In the genomic region with DNA sequence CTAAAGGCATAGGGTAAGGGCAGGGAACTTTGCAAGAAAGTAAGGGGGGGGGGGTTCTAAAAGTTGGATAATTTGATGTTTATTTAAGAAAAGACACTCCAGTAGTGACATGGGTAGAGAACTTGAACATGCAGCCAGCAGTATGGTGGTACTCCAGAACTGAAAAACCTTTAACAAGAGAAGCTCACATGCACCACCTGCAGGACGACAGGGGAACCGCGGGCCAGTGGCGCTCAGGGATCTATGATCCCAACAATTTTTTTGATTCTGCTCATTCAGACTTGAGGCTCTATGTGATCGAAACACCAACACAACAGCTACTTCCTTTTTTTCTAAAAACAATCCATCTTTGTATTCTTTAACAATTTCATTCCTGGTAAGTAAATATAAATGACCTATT, we compare ENCODE assay signal across 8 mouse cellular contexts.
DNase-seq lines count a peak whose midpoint lies in the region; ATAC-seq lines count a peak whose summit lies in the region.

No protein-coding gene starts in this region.

- peak; percentile 67 for DNase-seq in kidney, adult 18-20 months
- peak; percentile 71 for DNase-seq in adrenal gland, postnatal 25 days
- peak; percentile 72 for DNase-seq in embryonic facial prominence, embryonic 10.5 days (ENCODE audit: low spot score)
- peak; percentile 68 for DNase-seq in hindbrain, embryonic 14.5 days (ENCODE audit: low spot score)
- peak; percentile 37 to 39 for DNase-seq in left cerebral cortex, postnatal 36 days (ENCODE audit: low spot score in 2 of 2)
- DNase-seq in neural tube, embryonic 11.5 days (ENCODE audit: low spot score): peak; percentile 65
- peak; percentile 62 for DNase-seq in thymus, postnatal 14 days

- WGBS in kidney, embryonic 14.5 days: 24% methylated on average over 5 of the region's 5 CpGs
- 25% methylated on average over 5 of the region's 5 CpGs for WGBS in embryonic facial prominence, embryonic 10.5 days
- WGBS in hindbrain, embryonic 14.5 days: 34% methylated on average over 5 of the region's 5 CpGs
- 34% methylated on average over 5 of the region's 5 CpGs for WGBS in neural tube, embryonic 11.5 days

- H3K27me3 ChIP-seq in kidney, embryonic 14.5 days (ENCODE audit: control insufficient read depth, insufficient read depth, low read length): no peaks in the 10 kb centered on the region
- H3K27me3 ChIP-seq in embryonic facial prominence, embryonic 10.5 days (replicated peaks; ENCODE audit: low read depth, poor library complexity, severe bottlenecking): no peaks in the 10 kb centered on the region
- no peaks in the 10 kb centered on the region for H3K27me3 ChIP-seq in hindbrain, embryonic 14.5 days (ENCODE audit: control insufficient read depth, insufficient read depth, low read length)
- H3K27me3 ChIP-seq in neural tube, embryonic 11.5 days (ENCODE audit: control insufficient read depth, insufficient read depth, low read length): no peaks in the 10 kb centered on the region

- no peak overlapping the region for H3K4me2 ChIP-seq in kidney, embryonic 14.5 days (replicated peaks; ENCODE audit: low read depth, low read length)
- no peak overlapping the region for H3K4me2 ChIP-seq in hindbrain, embryonic 14.5 days (replicated peaks)
- H3K4me2 ChIP-seq in neural tube, embryonic 11.5 days (ENCODE audit: low read depth): no peak overlapping the region

- no peaks in the 10 kb centered on the region for H3K9me3 ChIP-seq in kidney, embryonic 14.5 days (ENCODE audit: control insufficient read depth, low read length)
- H3K9me3 ChIP-seq in embryonic facial prominence, embryonic 10.5 days: no peaks in the 10 kb centered on the region
- H3K9me3 ChIP-seq in hindbrain, embryonic 14.5 days (ENCODE audit: control insufficient read depth, low read length): no peaks in the 10 kb centered on the region
- no peaks in the 10 kb centered on the region for H3K9me3 ChIP-seq in neural tube, embryonic 11.5 days (ENCODE audit: control insufficient read depth, low read length)

- no peak overlapping the region for H3K4me3 ChIP-seq in kidney, embryonic 14.5 days (ENCODE audit: low read length)
- no peak overlapping the region for H3K4me3 ChIP-seq in embryonic facial prominence, embryonic 10.5 days
- no peak overlapping the region for H3K4me3 ChIP-seq in hindbrain, embryonic 14.5 days (replicated peaks; ENCODE audit: low read length)
- H3K4me3 ChIP-seq in neural tube, embryonic 11.5 days (ENCODE audit: low read depth, low read length): no peak overlapping the region

- intact Hi-C loops in left cerebral cortex, postnatal 36 days (cut with DNase I): loop anchor here (5.0 to 10.0 kb wide), 2 partner anchors 463 to 625 kb away; no protein-coding TSS in a partner anchor

- H3K36me3 ChIP-seq in kidney, embryonic 14.5 days (ENCODE audit: control insufficient read depth, insufficient read depth, low read length): no peaks in the 10 kb centered on the region
- no peaks in the 10 kb centered on the region for H3K36me3 ChIP-seq in embryonic facial prominence, embryonic 10.5 days (replicated peaks)
- H3K36me3 ChIP-seq in hindbrain, embryonic 14.5 days (replicated peaks; ENCODE audit: control insufficient read depth, insufficient read depth): no peaks in the 10 kb centered on the region
- no peaks in the 10 kb centered on the region for H3K36me3 ChIP-seq in neural tube, embryonic 11.5 days (ENCODE audit: control insufficient read depth, insufficient read depth, low read length)

- H3K27ac ChIP-seq in kidney, embryonic 14.5 days (ENCODE audit: low read depth, low read length): no peak overlapping the region
- H3K27ac ChIP-seq in embryonic facial prominence, embryonic 10.5 days (replicated peaks): no peak overlapping the region
- no peak overlapping the region for H3K27ac ChIP-seq in hindbrain, embryonic 14.5 days
- no peak overlapping the region for H3K27ac ChIP-seq in neural tube, embryonic 11.5 days (ENCODE audit: low read depth, low read length)

- ATAC-seq in kidney, embryonic 14.5 days (ENCODE audit: low FRiP score, low TSS enrichment): no peak
- no peak for ATAC-seq in hindbrain, embryonic 14.5 days (ENCODE audit: low FRiP score)
- peak; percentile 20; the same call in 1 of the 2 replicates for ATAC-seq in neural tube, embryonic 11.5 days (ENCODE audit: insufficient read depth, low FRiP score, low TSS enrichment)

- H3K4me1 ChIP-seq in kidney, embryonic 14.5 days (ENCODE audit: control insufficient read depth, insufficient read depth, low read length): no peaks in the 10 kb centered on the region
- H3K4me1 ChIP-seq in embryonic facial prominence, embryonic 10.5 days: no peaks in the 10 kb centered on the region
- no peaks in the 10 kb centered on the region for H3K4me1 ChIP-seq in hindbrain, embryonic 14.5 days (replicated peaks; ENCODE audit: control insufficient read depth, insufficient read depth, low read length)
- H3K4me1 ChIP-seq in neural tube, embryonic 11.5 days (ENCODE audit: control insufficient read depth, insufficient read depth, low read length): no peaks in the 10 kb centered on the region

- no peak overlapping the region for H3K9ac ChIP-seq in kidney, embryonic 14.5 days (ENCODE audit: low read depth, low read length)
- H3K9ac ChIP-seq in hindbrain, embryonic 14.5 days: no peak overlapping the region
- no peak overlapping the region for H3K9ac ChIP-seq in neural tube, embryonic 11.5 days (ENCODE audit: low read length)
